Mouse (Mus musculus) olfactory bulb, adult 2 months (tissue): ENCODE data around the gene Sytl3.
"Not testable (repeated sequence)": the region's sequence is repeated elsewhere in the genome, so short reads cannot be mapped to it uniquely, and the experiment has no call there.

Source experiments
- CTCF ChIP-seq: fragments of 200-500 bp; IDR thresholded peaks from 2 replicates; pipeline ENCODE4 v1.5.1; 2012; ENCODE audit warnings: low read depth, mild to moderate bottlenecking, low read length, moderate library complexity; ENCODE audit not compliant: insufficient read depth
- POLR2A ChIP-seq: fragments of 200-500 bp; IDR thresholded peaks from 2 replicates; pipeline ENCODE4 v1.6.1; 2012; ENCODE audit warnings: mild to moderate bottlenecking, low read depth, low read length, moderate library complexity; ENCODE audit not compliant: insufficient read depth

DNA sequence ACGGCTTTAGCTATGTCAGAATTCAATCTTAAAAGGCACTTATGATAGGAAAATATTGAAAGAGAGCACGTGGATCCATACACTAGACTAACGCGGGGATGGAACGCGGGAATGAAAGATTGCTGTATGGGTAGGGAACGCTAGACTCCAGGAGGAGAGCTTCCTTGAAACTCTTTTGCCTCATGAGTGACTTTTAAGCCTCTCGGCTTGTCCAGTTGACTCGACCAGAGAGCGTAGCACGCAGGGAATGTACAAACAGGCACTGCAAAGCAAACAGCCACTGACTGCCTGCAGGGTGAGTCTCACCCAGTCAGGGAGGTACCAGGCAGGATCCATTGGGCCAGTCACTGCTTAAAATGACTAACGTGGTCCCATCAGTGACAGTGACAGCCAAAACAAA, 36.9 kb upstream of the Sytl3 start:
- TF ChIP-seq CTCF, POLR2A: not testable (repeated sequence)
